Mouse (Mus musculus): Measurements from ENCODE around the gene Adgrl3.

Adgrl3 gene

GRCm38 (mm10) chr5:81073875-81074274, 53.9 kb downstream of the Adgrl3 start:
- in situ Hi-C loops (cut with MboI; ENCODE audit: low sequenced_read_pairs) = no loop called here

- in situ Hi-C loops (cut with MboI; ENCODE audit: low sequenced_read_pairs) = no loop called here
Observed at GRCm38 (mm10) chr5:81076377-81076776, 56.4 kb downstream of the Adgrl3 start.

GRCm38 (mm10) chr5:81077031-81077430, 57.1 kb downstream of the Adgrl3 start:
- in situ Hi-C loops (cut with MboI; ENCODE audit: low sequenced_read_pairs) = no loop called here

- in situ Hi-C loops (cut with MboI; ENCODE audit: low sequenced_read_pairs) = no loop called here
Observed at GRCm38 (mm10) chr5:81077990-81078389, 58.1 kb downstream of the Adgrl3 start.

- in situ Hi-C loops (cut with MboI; ENCODE audit: low sequenced_read_pairs) = no loop called here
Observed at GRCm38 (mm10) chr5:81083698-81084360, 63.9 kb downstream of the Adgrl3 start.

- in situ Hi-C loops (cut with MboI; ENCODE audit: low sequenced_read_pairs) = no loop called here
Observed at GRCm38 (mm10) chr5:81085152-81085551, 65.2 kb downstream of the Adgrl3 start.

- in situ Hi-C loops (cut with MboI; ENCODE audit: low sequenced_read_pairs) = no loop called here
Observed at GRCm38 (mm10) chr5:81088667-81089066, 68.7 kb downstream of the Adgrl3 start.

GRCm38 (mm10) chr5:81094618-81095017, 74.7 kb downstream of the Adgrl3 start:
- in situ Hi-C loops (cut with MboI; ENCODE audit: low sequenced_read_pairs) = no loop called here

- in situ Hi-C loops (cut with MboI; ENCODE audit: low sequenced_read_pairs) = no loop called here
Observed at GRCm38 (mm10) chr5:81097131-81097530, 77.2 kb downstream of the Adgrl3 start.

- in situ Hi-C loops (cut with MboI; ENCODE audit: low sequenced_read_pairs) = no loop called here
Observed at GRCm38 (mm10) chr5:81107431-81107830, 87.5 kb downstream of the Adgrl3 start.

- in situ Hi-C loops (cut with MboI; ENCODE audit: low sequenced_read_pairs) = no loop called here
Observed at GRCm38 (mm10) chr5:81124483-81124882, 104.5 kb downstream of the Adgrl3 start.

GRCm38 (mm10) chr5:81127639-81128038, 107.7 kb downstream of the Adgrl3 start:
- in situ Hi-C loops (cut with MboI; ENCODE audit: low sequenced_read_pairs) = no loop called here

GRCm38 (mm10) chr5:81136394-81136793, 116.5 kb downstream of the Adgrl3 start:
- in situ Hi-C loops (cut with MboI; ENCODE audit: low sequenced_read_pairs) = no loop called here

GRCm38 (mm10) chr5:81155791-81156190, 135.9 kb downstream of the Adgrl3 start:
- in situ Hi-C loops (cut with MboI; ENCODE audit: low sequenced_read_pairs) = no loop called here

- in situ Hi-C loops (cut with MboI; ENCODE audit: low sequenced_read_pairs) = no loop called here
Observed at GRCm38 (mm10) chr5:81156281-81156680, 136.3 kb downstream of the Adgrl3 start.

GRCm38 (mm10) chr5:81156796-81157195, 136.9 kb downstream of the Adgrl3 start:
- in situ Hi-C loops (cut with MboI; ENCODE audit: low sequenced_read_pairs) = no loop called here

GRCm38 (mm10) chr5:81159013-81159412, 139.1 kb downstream of the Adgrl3 start:
- in situ Hi-C loops (cut with MboI; ENCODE audit: low sequenced_read_pairs) = no loop called here

GRCm38 (mm10) chr5:81160431-81160830, 140.5 kb downstream of the Adgrl3 start:
- in situ Hi-C loops (cut with MboI; ENCODE audit: low sequenced_read_pairs) = no loop called here

GRCm38 (mm10) chr5:81188871-81189485, 169.0 kb downstream of the Adgrl3 start:
- in situ Hi-C loops (cut with MboI; ENCODE audit: low sequenced_read_pairs) = no loop called here

GRCm38 (mm10) chr5:81200354-81200753, 180.4 kb downstream of the Adgrl3 start:
- in situ Hi-C loops (cut with MboI; ENCODE audit: low sequenced_read_pairs) = no loop called here

- in situ Hi-C loops (cut with MboI; ENCODE audit: low sequenced_read_pairs) = no loop called here
Observed at GRCm38 (mm10) chr5:81201885-81202284, 181.9 kb downstream of the Adgrl3 start.

- in situ Hi-C loops (cut with MboI; ENCODE audit: low sequenced_read_pairs) = no loop called here
Observed at GRCm38 (mm10) chr5:81218500-81219057, 198.6 kb downstream of the Adgrl3 start.

Data from CH12F3 (cell line).